Mouse (Mus musculus) embryonic stem cell, embryonic (primary cell): ENCODE measurements at regions not wholly inside any gene's neighbourhood (a gene's known extent, or its start where the extent isn't known, plus 50 kb on each side); places are given as distances from the start of the nearest gene placed in this dataset.
"Not testable (repeated sequence)": the region's sequence is repeated elsewhere in the genome, so short reads cannot be mapped to it uniquely, and the experiment has no call there.

ENCODE experiments used
- CTCF ChIA-PET, 4 experiments: fragments of 300-600 bp in 2 of 4; fragments of 350-600 bp in 2 of 4; sonication (Branson Sonifier 250); formaldehyde crosslinking; loops; one replicate each; lab custom pipeline; 2022; ENCODE audit warnings: inconsistent platforms in 2 of 4; lab: Charles Lee
- POLR2A ChIA-PET, 4 experiments: fragments of 300-600 bp in 2 of 4; fragments of 350-600 bp in 2 of 4; sonication (Branson Sonifier 250); formaldehyde crosslinking; loops; one replicate each; lab custom pipeline; 2022; ENCODE audit warnings: antibody characterized with exemption in 4 of 4, inconsistent platforms in 1 of 4; lab: Charles Lee

DNA sequence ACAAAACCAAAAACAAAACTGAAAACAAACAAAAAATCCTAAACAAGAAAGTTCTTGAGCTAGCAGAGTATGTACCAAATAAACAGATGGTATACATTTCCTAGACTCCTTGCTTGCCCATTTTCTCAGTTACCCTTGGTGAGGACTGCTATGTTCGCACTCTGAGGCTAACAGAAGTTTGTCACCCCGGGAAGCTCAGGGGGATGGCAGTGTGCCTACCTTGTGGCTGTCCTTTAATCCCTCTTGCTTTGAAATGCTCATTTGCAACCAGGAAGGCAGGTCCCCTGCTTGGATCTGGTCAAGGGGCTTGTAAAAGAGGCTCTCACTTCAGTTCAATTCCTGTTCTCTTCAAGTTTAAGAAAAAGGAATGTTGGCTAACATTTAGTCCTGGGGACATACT, 462.4 kb downstream of the Gja1 start:
- ChIA-PET POLR2A (no interaction called here), CTCF (no interaction called here)

DNA sequence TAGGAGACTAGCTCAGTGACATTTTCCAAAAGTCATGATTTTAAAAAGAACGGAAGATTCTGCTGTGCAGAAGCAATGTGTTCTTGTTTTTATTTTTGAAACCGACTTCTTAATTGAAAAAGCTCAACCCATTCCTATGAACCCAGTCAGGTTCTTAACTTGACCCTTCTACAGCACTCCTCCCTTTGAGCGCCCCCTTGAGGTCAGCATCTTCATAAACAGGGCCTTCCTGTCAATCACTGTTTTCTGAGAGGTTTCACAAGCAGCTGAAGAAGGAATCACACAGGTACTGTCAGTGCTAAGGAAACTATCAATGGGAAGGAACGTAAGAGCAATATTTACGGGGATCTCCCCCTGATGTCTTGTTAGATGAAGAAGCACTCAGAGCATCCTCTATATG, 463.6 kb downstream of the Gja1 start:
- POLR2A ChIA-PET = interaction anchor here in 1 of 4 experiments (0.8 kb wide), 1 partner anchor 370 kb away, joined by 3 read pairs; no protein-coding TSS in a partner anchor
- CTCF ChIA-PET = interaction anchor here (0.5 to 1.6 kb wide), 8 partner anchors 9 to 468 kb away, joined by 3 to 9 read pairs (median 4); no protein-coding TSS in a partner anchor

DNA sequence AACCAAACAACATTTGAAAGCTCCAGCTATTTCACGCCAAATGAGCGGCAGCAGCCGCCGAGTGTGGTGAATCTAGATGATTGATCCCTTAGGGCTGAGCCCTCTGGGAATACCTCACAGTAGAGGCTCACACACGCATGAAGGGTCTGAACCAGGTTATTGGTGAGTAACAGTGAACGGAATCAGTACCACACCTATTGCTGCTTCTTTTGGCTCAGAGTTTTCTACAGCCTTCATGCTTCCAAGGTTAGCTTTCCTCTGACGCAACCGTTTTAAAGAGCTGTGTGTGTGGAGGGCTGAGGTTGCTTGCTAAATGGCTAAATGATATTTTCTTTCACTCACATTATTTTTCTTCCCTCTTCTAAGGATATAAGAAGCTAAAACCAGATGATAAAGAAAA, 464.4 kb downstream of the Gja1 start:
- POLR2A ChIA-PET = no interaction called here
- CTCF ChIA-PET = interaction anchor here in 2 of 4 experiments (0.6 to 1.6 kb wide), 4 partner anchors 9 to 468 kb away, joined by 3 to 4 read pairs (median 4); no protein-coding TSS in a partner anchor

DNA sequence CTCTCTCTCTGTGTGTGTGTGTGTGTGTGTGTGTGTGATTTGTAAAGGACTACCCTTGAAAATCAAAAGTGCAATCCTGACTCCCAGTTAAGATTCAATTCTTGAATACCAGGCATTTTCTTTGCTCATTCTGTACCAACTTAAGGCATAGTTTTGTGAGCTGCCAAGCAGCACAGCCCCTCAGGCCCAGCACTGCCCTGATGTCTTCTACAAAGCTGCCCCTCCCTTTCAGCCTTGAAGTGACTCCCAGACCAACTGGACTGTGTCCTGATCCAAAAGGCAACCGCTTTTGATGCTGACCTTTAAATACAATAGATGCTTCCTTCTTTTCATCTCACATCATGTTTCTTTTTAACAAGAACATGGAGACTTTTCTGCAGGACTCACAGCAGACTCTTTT, 464.8 kb downstream of the Gja1 start:
- POLR2A ChIA-PET = no interaction called here

DNA sequence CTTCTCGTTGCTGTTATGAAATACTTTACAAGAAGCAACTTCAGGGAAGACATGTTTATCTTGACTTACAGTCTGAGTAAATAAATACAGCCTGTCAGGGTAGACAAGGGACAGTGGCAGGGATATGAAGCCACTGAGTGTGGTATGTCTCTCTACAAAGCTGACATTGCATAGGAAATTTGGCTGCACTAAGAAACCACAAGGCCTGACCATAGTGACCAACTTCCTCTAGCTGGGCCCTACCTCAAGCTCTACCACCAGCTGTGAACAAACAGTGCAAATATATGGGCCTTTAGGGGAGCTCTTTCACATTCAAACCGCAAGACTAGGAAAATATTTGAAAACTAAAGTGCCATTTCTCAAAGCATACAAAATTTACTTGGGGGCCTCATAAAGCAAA, 475.4 kb downstream of the Gja1 start:
- CTCF ChIA-PET = no interaction called here
- POLR2A ChIA-PET = no interaction called here

More for the DNA sequence above, 464.8 kb downstream of the Gja1 start:
- CTCF ChIA-PET = interaction anchor here in 2 of 4 experiments (0.7 to 1.6 kb wide), 3 partner anchors 157 to 449 kb away, joined by 4 to 11 read pairs (median 4); no protein-coding TSS in a partner anchor

DNA sequence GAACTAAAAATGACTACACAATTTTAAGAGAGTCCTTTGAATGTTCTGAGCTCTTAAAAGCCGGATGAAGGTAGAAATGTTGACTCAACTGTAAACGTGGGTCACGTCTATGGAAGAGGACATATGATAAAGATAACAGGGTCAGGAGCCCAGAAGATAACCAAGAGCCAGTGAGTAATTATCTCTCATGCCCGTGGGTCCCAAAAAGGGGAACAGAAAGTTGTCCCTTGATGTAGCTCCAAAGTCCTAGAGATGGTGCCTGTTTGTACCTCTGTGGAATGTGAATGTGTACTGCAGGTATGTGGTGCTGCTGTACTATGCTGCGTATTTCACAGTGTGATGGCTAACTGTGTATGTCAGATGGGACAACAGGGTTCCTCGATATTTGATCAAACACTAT, 479.1 kb downstream of the Gja1 start:
- ChIA-PET CTCF (no interaction called here), POLR2A (no interaction called here)

DNA sequence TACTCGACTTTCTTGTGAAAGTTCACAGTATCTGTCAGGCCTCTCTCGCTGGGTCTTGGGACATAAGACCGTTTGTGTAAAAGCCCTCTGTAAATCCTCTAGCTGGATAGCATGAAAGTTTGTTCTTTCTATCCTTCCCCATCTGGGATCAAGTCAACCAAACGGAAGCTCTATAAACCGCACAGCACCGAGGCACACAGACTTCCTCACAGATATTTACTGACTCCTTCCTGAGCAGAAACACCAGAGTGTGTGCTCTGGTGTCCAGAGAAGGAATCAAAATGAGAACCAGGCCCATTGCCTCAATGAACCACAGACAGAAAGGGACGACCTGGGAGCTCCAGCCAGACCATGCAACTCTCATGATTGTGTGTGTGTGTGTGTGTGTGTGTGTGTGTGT, 502.6 kb downstream of the Gja1 start:
- POLR2A ChIA-PET = interaction anchor here in 1 of 4 experiments (0.5 kb wide), 1 partner anchor 507 kb away, joined by 3 read pairs; no protein-coding TSS in a partner anchor
- CTCF ChIA-PET = interaction anchor here in 1 of 4 experiments (0.6 kb wide), 1 partner anchor 346 kb away, joined by 3 read pairs; no protein-coding TSS in a partner anchor

DNA sequence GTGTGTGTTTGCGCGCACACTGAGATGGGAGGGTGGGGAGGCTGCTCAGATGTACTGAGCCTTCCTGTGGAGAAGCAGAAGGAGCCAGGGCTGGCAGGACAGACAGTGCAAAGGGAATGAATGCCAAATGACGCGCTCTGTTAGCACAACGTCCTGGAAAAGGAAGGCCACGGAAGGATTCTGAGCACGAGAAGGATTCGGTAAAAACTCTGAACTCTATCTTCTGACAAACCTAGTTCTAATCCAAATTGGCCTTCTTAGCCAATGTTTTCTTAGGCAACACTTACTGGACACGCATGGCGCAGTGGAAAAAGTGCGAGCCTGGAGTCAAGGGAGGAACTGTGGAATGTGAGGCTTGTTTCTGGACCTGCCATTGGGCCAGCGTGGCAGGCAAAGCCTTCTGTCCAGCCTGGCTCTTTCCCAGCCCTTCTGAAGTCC, 503.0 kb downstream of the Gja1 start:
- CTCF ChIA-PET = interaction anchor here in 1 of 4 experiments (0.6 kb wide), 1 partner anchor 19 kb away, joined by 6 read pairs; no protein-coding TSS in a partner anchor
- POLR2A ChIA-PET = interaction anchor here in 1 of 4 experiments (0.6 kb wide), 1 partner anchor 111 kb away, joined by 3 read pairs; no protein-coding TSS in a partner anchor

DNA sequence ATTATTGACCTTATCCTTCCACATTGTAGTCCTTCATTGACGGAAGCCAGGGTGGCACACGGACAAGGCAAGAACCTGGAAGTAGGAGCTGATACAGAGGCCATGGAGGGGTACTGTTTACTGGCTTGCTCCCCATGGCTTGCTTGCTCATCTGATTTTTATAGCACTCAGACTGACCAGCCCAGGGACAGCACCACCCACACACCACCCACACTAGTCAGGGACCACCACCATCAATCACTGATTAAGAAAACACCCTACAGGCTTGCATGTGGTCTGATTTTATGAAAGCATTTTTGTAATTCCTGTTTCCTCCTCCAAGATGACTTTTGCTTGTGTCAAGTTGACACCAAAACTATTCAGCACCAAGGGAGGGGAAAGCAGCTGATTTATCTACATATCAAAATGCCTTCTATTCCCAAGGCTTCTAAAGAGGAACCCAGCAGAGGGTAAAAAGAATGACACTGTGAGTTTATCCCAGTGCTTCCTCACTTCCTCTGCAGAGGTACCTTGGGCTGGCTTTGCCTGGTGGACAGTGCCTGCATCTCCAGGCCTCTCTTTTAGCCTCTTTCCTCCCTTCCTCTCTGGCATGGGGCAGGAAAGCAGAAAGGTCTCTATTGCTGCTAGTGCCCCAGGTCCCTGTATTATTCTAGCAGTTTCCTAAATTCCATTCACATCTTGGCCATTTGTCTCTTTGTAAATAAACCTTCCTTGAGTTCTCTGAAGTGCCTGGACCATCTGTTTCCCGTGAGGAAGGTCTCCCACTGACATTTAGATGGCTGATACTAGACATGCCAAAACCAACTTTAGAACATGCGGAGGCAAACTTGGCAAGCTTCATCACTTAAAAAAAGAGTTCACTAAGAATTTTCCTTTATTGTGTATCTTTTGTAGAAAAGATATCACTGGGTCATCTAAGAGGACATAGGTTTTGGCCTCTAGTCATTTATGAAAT, 507.6 kb downstream of the Gja1 start:
- ChIA-PET POLR2A (no interaction called here), CTCF (no interaction called here)

DNA sequence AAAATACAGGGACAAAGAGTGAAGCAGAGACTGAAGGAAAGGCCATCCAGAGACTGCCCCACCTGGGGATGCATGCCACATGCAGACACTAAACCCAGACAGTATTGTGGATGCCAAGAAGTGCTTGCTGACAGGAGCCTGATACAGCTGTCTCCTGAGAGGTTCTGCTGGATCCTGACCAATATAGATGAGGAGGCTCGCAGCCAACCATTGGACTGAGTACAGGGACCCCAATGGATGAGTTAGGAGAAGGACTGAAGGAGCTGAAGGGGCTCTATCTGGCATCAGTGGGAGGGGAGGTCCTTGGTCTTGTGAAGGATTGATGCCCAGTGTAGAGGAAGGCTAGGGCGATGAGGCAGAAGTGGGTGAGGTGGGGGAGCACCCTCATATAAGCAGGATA, 514.4 kb downstream of the Gja1 start:
- POLR2A ChIA-PET, CTCF ChIA-PET: not testable (repeated sequence)

DNA sequence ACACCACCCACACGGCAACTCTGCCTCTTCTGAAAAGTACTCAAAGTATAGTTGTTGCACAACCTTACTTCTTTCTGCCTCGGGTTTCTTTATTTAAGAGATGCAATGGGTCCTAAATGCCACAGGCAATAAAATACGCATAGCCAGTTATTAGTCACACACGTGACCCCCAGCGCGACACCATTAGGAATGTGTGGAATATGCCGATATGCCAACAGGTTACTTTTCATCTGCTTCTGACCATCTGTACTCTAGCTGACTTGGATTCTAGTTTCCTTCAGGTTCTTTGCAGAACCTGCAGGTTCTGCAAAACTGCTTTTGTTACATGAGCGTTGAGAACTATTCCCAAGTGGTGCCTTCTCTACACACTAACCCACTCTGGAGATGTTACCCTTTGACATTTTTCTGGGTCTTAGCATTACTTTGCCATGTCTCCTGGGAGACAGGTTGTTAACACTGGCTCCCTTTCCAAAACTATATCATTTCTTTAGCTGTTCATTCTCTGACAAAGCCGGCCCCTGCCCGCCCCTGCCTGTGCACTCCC, 515.6 kb downstream of the Gja1 start:
- POLR2A ChIA-PET = no interaction called here

DNA sequence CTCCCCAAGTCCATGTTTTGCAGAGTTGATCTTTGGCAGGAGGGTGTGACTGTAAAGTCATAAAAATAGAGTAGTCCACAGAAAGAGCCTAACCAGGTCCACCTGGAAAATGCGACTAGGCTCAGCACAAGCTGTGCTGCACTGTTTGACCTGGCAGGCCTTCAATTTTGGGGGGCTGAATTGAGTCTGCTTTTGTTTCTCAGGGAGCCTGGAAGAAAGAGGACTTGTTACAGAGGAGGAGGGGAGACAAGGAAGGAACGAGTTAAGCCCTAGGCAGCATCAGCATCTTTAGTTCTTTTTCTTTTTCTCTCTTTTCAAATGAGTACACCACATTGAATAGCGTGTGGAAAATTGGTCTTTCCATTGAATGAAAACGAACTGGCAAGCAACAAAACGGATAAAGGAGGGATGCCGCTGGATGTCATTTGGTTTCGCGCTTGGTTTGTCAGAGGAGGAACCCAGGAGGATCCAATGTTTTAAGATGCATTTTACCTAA, 516.1 kb downstream of the Gja1 start:
- POLR2A ChIA-PET = no interaction called here
- CTCF ChIA-PET = no interaction called here

More for the DNA sequence above, 515.6 kb downstream of the Gja1 start:
- CTCF ChIA-PET = no interaction called here

DNA sequence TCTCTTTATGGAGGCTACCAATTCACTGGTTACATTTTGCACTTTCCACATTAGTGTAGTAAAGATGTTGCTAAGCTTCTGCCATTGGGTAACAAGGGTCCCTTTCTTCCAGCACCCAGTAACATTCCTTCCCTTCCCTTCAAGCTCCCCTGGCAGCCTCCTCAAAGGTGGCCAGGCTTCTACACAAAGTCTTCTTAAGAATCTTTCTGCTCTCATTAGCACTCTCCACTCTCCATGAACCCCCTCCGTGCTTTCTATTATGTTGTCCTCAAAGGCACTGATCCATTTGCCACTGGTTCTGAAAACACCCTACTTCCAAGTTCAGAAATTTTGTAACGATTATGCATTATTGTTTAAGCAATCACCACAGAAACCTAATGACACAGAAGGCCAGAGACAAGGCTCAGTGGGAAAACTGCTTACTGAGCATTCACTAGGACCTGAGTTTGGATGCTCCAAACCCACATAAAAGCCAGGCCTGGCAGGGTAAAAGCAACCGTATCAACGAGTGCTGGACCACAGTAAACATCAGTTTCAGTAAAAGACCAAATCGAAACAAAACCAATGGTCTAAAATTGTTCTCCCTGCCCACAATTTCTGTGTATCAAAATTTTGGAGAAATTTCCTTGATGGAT, 522.6 kb downstream of the Gja1 start:
- ChIA-PET CTCF (no interaction called here), POLR2A (no interaction called here)

DNA sequence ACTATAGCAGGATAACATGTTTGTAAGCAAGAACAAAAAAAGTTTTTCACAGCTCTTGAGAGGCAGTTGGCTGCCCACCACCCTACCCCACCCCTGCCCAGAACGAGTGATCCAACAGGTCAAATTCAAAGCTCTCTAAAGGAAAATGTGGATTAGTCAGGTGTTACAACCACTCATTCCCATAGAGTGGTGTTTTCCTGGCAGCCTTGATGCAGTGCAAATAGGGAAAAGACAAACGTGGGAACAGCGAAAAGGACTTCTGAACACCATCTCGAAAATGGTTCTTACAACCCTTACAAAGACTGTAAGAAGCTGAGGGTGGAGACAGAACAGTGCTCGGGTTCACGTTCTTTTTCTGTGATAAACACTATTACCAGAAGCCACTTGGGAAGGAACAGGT, 523.8 kb downstream of the Gja1 start:
- POLR2A ChIA-PET = no interaction called here
- CTCF ChIA-PET = no interaction called here

DNA sequence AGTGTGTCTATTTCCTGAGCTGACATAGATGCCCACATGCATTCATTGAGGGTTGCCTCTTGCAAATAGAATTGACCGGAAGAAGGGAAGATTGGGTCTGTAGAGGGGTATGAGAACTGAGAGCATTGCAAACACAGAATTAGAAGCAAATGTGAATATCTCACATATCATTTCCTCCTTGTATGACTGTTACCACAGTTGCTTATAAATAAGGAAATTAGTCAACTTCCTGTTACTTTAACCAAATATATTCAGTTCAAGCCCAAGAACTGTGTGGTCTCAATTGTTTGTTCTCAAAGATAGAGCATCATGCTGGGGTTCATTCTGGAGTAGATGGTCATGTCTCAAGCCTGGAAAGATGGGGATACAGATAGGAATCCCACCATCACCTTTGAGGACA, 535.6 kb downstream of the Gja1 start:
- CTCF ChIA-PET = no interaction called here
- POLR2A ChIA-PET = no interaction called here

DNA sequence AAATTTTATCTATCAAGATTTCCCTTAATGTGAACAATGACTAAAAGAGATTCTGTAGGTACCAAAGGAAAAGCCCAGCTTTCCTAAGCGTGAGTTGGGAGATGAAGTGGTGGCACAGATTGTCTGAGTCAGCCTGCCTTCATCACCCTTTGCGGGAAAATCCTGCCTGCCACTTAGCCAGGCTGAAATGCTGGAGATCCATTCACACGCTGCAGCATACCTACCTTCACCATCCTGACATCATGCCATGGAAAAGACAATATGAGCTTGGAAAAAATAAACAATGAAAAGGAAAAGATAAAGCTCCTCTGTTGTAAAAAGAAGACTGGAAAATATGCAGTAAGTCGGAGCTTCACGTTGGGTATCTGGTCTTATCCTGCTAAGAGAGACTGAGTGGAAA, 537.0 kb downstream of the Gja1 start:
- CTCF ChIA-PET = no interaction called here
- POLR2A ChIA-PET = no interaction called here

DNA sequence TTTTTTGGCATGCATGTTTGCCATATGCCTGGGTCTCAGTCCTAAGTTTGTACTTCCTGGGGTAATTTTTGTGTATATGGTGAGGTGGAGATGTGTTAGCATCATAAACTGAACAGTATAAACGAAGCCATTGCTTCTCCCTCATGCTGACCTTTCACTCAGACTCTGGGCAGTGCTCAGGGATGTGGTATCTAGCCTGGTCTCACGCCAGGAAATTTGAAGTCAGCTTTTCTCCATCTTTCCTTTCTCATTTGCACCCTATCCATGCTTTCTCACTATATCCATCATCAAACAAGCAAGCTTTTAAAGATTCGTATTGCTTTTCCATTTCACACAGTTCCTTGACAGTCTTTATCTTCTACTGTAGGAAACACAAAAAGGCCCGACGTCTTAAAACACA, 541.3 kb downstream of the Gja1 start:
- CTCF ChIA-PET = no interaction called here
- POLR2A ChIA-PET = no interaction called here

DNA sequence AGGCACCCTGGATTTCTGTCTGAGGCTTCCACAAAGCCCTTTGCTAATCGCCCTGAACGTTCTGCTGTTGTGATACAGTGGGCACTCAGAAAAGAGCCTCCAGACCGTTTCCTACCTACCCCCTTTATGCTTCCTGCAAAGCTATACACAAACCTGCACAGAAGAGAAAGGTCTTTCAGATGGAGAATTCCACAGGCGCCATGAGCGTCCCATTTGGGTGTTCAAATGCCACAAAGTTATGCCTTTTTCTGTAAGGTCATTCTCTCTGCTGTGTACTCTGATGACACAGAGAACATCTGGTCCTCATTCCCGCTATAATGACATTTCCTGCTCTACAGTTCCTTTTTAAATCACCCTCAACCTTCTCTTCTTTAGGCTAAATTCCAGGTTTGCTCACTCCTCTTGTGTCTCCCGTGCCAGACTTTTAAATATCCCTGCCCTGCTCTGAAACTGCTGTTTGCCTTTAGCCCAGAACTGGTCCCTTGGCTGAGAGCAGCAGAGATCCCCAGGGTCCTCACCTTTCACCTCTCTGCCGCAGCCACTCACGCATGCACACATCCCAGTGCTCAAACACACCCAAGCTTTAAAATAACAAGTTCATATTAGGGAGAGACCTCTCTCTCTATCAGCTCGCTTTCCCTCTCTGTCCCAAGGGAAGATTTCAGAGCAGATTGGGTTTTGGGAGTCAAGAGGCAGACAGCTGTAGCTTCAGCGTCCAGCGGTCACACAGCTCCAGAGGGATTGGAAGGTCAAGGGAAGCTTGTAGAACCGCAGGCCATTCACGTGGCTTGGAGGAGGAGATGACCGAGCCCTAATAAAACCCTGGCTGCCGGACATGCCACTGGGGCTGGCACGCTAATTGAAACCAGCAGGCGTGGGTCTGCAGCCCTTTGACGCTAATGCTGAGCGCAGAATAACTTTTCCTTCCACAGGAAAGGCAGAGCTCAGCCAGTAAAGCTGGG, 543.9 kb downstream of the Gja1 start:
- ChIA-PET POLR2A (no interaction called here), CTCF (no interaction called here)
